Mouse (Mus musculus) hindbrain, embryonic 11.5 days (tissue): ENCODE data around the gene Kif18b. TPM values are rescaled to one million over a fixed set of nuclear protein-coding genes. Genes with fewer than 3 reads are reported as not detected.

Experiments
- ATAC-seq: fragments of 200-750 bp; cut with Nextera tagmentation; 2 replicates; pipeline ENCODE4 v1.8.0; 2017; ENCODE audit warnings: mild to moderate bottlenecking, moderate TSS enrichment, moderate library complexity; ENCODE audit not compliant: low FRiP score
- DNase-seq: peaks from one replicate; pipeline ENCODE4 v3.0.0-alpha.2; 2015; ENCODE audit warnings: low spot score
- H3K27ac ChIP-seq: fragments of 300-500 bp; sonication (generic); 2 replicates; pipeline ENCODE4 v1.5.1; 2014; ENCODE audit warnings: mild to moderate bottlenecking, low read depth, low read length
- H3K27me3 ChIP-seq: fragments of 300-500 bp; sonication (generic); 2 replicates; pipeline ENCODE4 v1.6.1; 2014; ENCODE audit warnings: mild to moderate bottlenecking, low read length, moderate library complexity, mixed read lengths; ENCODE audit not compliant: control insufficient read depth, insufficient read depth
- H3K36me3 ChIP-seq: fragments of 300-500 bp; sonication (generic); 2 replicates; pipeline ENCODE4 v1.6.1; 2014; ENCODE audit warnings: mild to moderate bottlenecking, low read length, moderate library complexity, mixed read lengths; ENCODE audit not compliant: control insufficient read depth, insufficient read depth
- H3K4me1 ChIP-seq: fragments of 300-500 bp; sonication (generic); replicated peaks from 2 replicates; pipeline ENCODE4 v1.6.1; 2014; ENCODE audit warnings: low read length, mixed read lengths; ENCODE audit not compliant: control insufficient read depth, insufficient read depth
- H3K4me2 ChIP-seq: fragments of 300-500 bp; sonication (generic); replicated peaks from 2 replicates; pipeline ENCODE4 v1.6.1; 2014; ENCODE audit warnings: mild to moderate bottlenecking, low read depth, low read length
- H3K4me3 ChIP-seq: fragments of 300-500 bp; sonication (generic); 2 replicates; pipeline ENCODE4 v1.5.1; 2014; ENCODE audit warnings: low read depth, low read length
- H3K9ac ChIP-seq: fragments of 300-500 bp; sonication (generic); 2 replicates; pipeline ENCODE4 v1.6.1; 2014; ENCODE audit warnings: low read depth, low read length
- H3K9me3 ChIP-seq: fragments of 300-500 bp; sonication (generic); 2 replicates; pipeline ENCODE4 v1.6.1; 2016; ENCODE audit warnings: low read length; ENCODE audit not compliant: control insufficient read depth
- WGBS: fragments of 180-500 bp; shearing (Covaris S2); extraction: QIAGEN DNeasy Blood & Tissue Kit; methylation state at CpG from one replicate; pipeline ENCODE4 v1.1.7; 2014; 5-methylcytosine and 5-hydroxymethylcytosine counted together
- polyA plus RNA-seq: library from polyadenylated mRNA; unstranded; fragments of >200 nt; fragmentation: Nextera tagmentation; extraction: Ambion mirVana; gene quantifications from 2 replicates; pipeline ENCODE4 v1.2.1, GENCODE M21; 2014

Gene Kif18b
- polyA plus RNA-seq, 1 experiment from 2014 or later: 8.5 TPM

- H3K9me3 ChIP-seq: no peaks in the 10 kb centered on the region
- no peak overlapping the region for H3K4me3 ChIP-seq
- ATAC-seq: no peak
- H3K27ac ChIP-seq: no peak overlapping the region
- H3K4me2 ChIP-seq: no peak overlapping the region
- H3K27me3 ChIP-seq: peaks cover 22% of the 10 kb centered on the region
- H3K9ac ChIP-seq: no peak overlapping the region
- no peaks in the 10 kb centered on the region; the same call in 1 of the 2 replicates for H3K4me1 ChIP-seq
- no peak for DNase-seq
- 73% methylated on average over 9 of the region's 9 CpGs for WGBS
- H3K36me3 ChIP-seq: no peaks in the 10 kb centered on the region
Observed at GRCm38 (mm10) chr11:102895779-102896178, 29.1 kb downstream of the Kif18b start.

- Histone ChIP-seq H3K27me3 (peaks cover 22% of the 10 kb centered on the region), H3K9me3 (no peaks in the 10 kb centered on the region), H3K4me2 (no peak overlapping the region), H3K36me3 (no peaks in the 10 kb centered on the region), H3K4me1 (no peaks in the 10 kb centered on the region; the same call in 1 of the 2 replicates), H3K27ac (no peak overlapping the region), H3K4me3 (no peak overlapping the region), H3K9ac (no peak overlapping the region)
- ATAC-seq (no peak), DNase-seq (no peak)
- 92% methylated on average over 4 of the region's 4 CpGs for WGBS
Observed at GRCm38 (mm10) chr11:102894716-102895115, 30.2 kb downstream of the Kif18b start.

DNA sequence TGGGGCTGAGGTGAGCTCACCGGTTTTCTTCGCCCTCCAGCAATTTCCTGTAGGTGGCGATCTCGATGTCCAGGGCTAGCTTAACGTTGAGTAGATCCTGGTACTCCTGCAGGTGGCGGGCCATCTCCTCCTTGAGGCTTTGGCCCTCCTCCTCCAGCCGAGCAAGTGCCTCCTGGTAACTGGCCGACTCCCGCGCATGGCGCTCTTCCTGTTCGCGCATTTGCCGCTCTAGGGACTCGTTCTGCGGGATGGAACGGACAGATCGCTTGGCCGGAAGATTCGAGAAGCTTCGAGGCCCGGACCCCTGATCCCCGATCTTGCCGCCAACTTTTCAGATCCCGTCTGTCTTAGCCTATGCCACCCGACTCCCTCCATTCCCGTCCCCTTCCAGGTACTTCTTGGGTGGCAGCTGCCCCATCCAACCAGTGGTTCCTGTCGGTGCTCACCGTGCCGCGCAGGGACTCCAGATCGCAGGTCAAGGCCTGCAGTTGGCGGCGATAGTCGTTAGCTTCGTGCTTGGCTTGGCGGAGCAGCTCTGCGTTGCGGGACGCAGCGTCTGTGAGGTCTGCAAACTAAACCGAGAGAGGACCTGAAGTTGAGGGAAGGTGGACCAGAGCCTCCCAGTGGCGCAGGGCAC is 31.8 kb downstream of the Kif18b start:
- DNase-seq (peak; percentile 71), ATAC-seq (no peak)
- Histone ChIP-seq H3K4me1 (no peaks in the 10 kb centered on the region; the same call in 1 of the 2 replicates), H3K27me3 (peaks cover 22% of the 10 kb centered on the region), H3K36me3 (no peaks in the 10 kb centered on the region), H3K27ac (no peak overlapping the region), H3K9me3 (no peaks in the 10 kb centered on the region), H3K9ac (peak overlapping the region; percentile 38; the same call in 1 of the 2 replicates), H3K4me3 (peak overlapping the region; percentile 19), H3K4me2 (peak overlapping the region; percentile 41)
- WGBS: 3% methylated on average over 43 of the region's 43 CpGs

DNA sequence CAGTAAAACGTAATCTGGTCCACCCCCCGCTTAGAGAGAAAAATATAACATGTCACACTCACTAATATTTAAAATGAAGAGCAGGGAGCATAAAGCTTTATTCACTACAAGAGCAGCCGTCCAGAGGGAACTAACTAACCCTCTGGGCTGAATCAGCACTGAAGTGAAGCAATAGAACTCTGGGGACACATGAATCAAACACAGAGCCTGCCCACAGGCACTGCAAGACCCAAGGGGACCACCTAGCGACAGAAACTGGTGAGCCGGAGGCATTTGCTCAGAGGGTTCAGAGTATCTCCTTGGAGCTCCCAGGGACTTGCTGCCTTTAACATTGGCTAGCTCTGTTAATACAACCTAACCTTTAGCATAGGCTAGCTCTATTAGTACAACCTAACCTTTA is 34.8 kb downstream of the Kif18b start:
- Histone ChIP-seq H3K9me3 (no peaks in the 10 kb centered on the region), H3K4me3 (no peak overlapping the region), H3K36me3 (no peaks in the 10 kb centered on the region), H3K27ac (no peak overlapping the region), H3K4me1 (no peaks in the 10 kb centered on the region; the same call in 1 of the 2 replicates), H3K27me3 (peaks cover 20% of the 10 kb centered on the region), H3K4me2 (no peak overlapping the region), H3K9ac (no peak overlapping the region)
- WGBS: 66% methylated on average over 5 of the region's 5 CpGs
- ATAC-seq (no peak), DNase-seq (no peak)

DNA sequence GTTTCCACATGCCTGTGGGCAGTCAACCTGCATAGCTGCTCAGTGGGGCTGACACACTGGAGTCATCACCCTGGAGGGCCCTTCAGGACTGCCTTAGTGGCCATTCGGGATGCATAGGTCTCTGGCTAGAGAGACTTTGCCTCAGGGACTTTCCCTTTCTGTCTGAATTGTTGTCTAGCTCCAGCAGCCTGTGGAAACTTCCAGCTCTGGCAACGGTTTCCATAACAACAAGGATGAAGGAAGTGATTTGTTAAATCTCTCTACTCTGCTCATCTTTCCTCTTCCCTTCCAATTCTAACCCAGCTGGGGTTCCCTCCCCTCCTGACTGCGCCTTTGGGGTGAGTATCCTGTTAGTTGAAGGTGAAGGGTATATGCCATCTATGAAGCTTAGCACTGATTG is 36.8 kb downstream of the Kif18b start:
- H3K27ac ChIP-seq: no peak overlapping the region
- H3K9ac ChIP-seq: no peak overlapping the region
- no peaks in the 10 kb centered on the region for H3K9me3 ChIP-seq
- H3K4me1 ChIP-seq: no peaks in the 10 kb centered on the region; the same call in 1 of the 2 replicates
- H3K4me2 ChIP-seq: no peak overlapping the region
- peaks cover 8% of the 10 kb centered on the region for H3K27me3 ChIP-seq
- no peaks in the 10 kb centered on the region for H3K36me3 ChIP-seq
- ATAC-seq: no peak
- DNase-seq: no peak
- 71% methylated on average over 3 of the region's 3 CpGs for WGBS
- H3K4me3 ChIP-seq: no peak overlapping the region

- H3K9me3 ChIP-seq: no peaks in the 10 kb centered on the region
- WGBS: 82% methylated on average over 5 of the region's 5 CpGs
- H3K27ac ChIP-seq: no peak overlapping the region
- no peak overlapping the region for H3K4me3 ChIP-seq
- H3K4me1 ChIP-seq: no peaks in the 10 kb centered on the region
- no peak overlapping the region for H3K4me2 ChIP-seq
- DNase-seq (no peak), ATAC-seq (no peak)
- H3K9ac ChIP-seq: no peak overlapping the region
- peaks cover under 1% of the 10 kb centered on the region; the same call in 1 of the 2 replicates for H3K27me3 ChIP-seq
- no peaks in the 10 kb centered on the region for H3K36me3 ChIP-seq
Observed at GRCm38 (mm10) chr11:102887433-102887832, 37.5 kb downstream of the Kif18b start.

DNA sequence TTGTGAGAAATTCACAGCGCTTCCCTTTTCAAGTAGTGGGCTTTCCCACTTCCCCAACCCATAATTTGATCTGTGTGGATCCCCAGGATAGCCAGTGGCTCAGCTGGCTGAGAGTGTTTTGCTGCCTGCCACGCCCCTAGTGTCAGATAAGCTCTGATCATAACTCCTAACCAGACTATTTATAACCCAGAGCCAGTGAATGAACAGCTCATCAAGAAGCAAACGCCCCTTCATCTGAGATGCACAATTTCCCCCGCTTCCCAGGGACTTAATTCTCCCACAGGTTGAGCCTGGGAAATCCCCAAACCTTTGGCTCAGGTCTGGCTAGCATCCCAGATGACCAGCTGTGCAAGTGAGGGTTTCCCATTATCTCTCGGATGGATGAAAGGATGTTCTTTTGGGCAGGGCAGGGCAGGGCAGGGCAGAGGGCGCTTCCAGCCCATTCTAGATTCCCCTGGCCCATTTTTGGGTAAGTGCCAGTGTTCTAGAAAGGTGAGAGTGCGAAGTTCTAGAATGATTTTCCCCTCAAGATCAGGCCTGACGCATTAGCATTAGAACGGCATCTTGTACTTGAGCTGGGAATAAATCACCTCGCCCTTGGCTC is 40.2 kb downstream of the Kif18b start, which contains the start of gene Fam187a:
Gene Fam187a (plus strand): TSS at position 554 of the 604 bp plus-strand sequence.
- Histone ChIP-seq H3K9me3 (no peaks in the 10 kb centered on the region), H3K4me2 (no peak within 1 kb of the TSS), H3K36me3 (no peaks in the 10 kb centered on the region), H3K4me1 (0 out of 2 replicates have a peak, but pooled peaks cover 2% of the 10 kb centered on the region), H3K9ac (no peak within 1 kb of the TSS), H3K27me3 (no peaks in the 10 kb centered on the region), H3K4me3 (no peak within 1 kb of the TSS), H3K27ac (no peak within 1 kb of the TSS)
- DNase-seq (no peak), ATAC-seq (no peak)
- WGBS: 68% methylated on average over 10 of the region's 10 CpGs

DNA sequence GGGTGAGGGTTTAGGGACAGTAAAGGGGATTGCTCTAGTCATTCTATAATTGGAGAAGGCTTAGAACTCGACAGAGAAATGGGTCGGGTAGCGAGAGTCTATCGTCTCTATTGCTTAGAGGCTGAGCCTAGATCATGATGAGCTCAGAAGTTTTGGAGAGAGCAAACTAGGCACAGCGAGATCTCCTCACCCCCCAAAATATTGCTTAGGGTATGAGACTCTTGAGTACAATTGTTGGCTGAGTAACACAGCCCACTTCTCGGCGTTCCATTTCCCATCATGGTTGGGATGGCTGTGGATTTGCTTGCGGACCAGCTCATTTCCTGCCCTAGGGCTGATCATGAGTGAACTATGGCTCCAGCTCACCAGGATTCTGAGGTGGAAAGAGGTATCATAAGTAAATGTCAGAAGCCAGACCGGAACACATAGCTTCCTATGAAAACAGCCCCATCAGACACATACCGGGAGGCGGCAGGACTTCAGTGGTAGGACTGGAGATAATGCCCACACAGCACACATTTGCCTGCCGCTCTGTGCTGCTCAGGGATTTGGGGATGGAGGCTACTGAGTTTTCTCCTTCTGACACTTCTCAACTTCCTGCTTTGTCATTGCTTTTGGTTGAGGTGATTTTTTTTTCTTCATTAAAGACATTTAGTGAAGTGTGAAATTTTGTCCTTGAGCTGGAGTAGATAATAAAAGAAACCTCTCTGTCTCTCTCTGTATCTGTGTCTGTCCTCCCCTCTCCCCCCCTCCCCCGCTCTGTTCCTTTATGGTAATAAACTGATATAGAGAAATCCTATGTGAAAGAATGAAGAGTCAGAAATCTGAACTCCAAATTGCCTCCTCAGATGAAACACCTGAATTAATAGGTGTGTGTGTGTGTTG is 43.4 kb downstream of the Kif18b start:
- Histone ChIP-seq H3K27me3 (no peaks in the 10 kb centered on the region), H3K4me3 (peak overlapping the region; percentile 75), H3K27ac (no peak overlapping the region), H3K9ac (peak overlapping the region; percentile 79), H3K4me2 (peak overlapping the region; percentile 69), H3K36me3 (0 out of 2 replicates have a peak, but pooled peaks cover 2% of the 10 kb centered on the region), H3K4me1 (0 out of 2 replicates have a peak, but pooled peaks cover 2% of the 10 kb centered on the region), H3K9me3 (no peaks in the 10 kb centered on the region)
- DNase-seq: no peak
- ATAC-seq: no peak; the same call in none of the 2 replicates
- 21% methylated on average over 13 of the region's 13 CpGs for WGBS
